9 mouse cellular contexts compared by ENCODE assay signal in genomic region chr19:4100718-4101261, GRCm38 (mm10). TPM values are rescaled to one million over a fixed set of nuclear protein-coding genes. Genes with fewer than 3 reads are reported as not detected.
A peak's percentile ranks its signal among the peaks of the same experiment; 100 is the strongest.
DNase-seq lines count a peak whose midpoint lies in the region; ATAC-seq and TF ChIP-seq lines count a peak whose summit lies in the region.
"Had no signal": no experiment of that assay in that cellular context is flagged by ENCODE, and none has a peak within 500 bp of the region (broad histone marks: within the 10 kb centered on the region; RNA-seq: fewer than 3 reads in every experiment).

No protein-coding gene starts in this region.

- peak overlapping the region; percentile 90 for H3K4me2 ChIP-seq in heart, postnatal 0 days (ENCODE audit: low read depth, low read length)
- peak overlapping the region; percentile 63 for H3K4me2 ChIP-seq in midbrain, embryonic 15.5 days
- H3K4me2 ChIP-seq in stomach, postnatal 0 days (replicated peaks; ENCODE audit: low read depth), result peak overlapping the region; percentile 88

- H3K4me3 ChIP-seq in ES-E14 (ENCODE audit: insufficient read depth in 1 of 2, low read depth in 1 of 2, low read length in 2 of 2, poor library complexity in 1 of 2, severe bottlenecking in 1 of 2), result peak overlapping the region; percentile 56 to 61
- H3K4me3 ChIP-seq in heart, postnatal 0 days (ENCODE audit: low read depth, low read length), result peak overlapping the region; percentile 59
- peak overlapping the region; percentile 63 for H3K4me3 ChIP-seq in midbrain, embryonic 15.5 days
- peak overlapping the region; percentile 47 for H3K4me3 ChIP-seq in stomach, postnatal 0 days (ENCODE audit: low read depth, low read length)

- intact Hi-C loops in left cerebral cortex, postnatal 14 days (cut with DNase I), result no loop called here

- TF ChIP-seq CTCF in heart, postnatal 0 days (IDR thresholded peaks at IDR 0.05; ENCODE audit: low read depth), result no peak
- no peak for TF ChIP-seq CTCF in stomach, postnatal 0 days (IDR thresholded peaks at IDR 0.05; ENCODE audit: low read depth)

- no peak for ATAC-seq in heart, postnatal 0 days (ENCODE audit: insufficient read depth, low read depth)
- ATAC-seq in midbrain, embryonic 15.5 days (replicated peaks), result peak; percentile 8
- no peak for ATAC-seq in stomach, postnatal 0 days (ENCODE audit: low FRiP score, low TSS enrichment)

- in situ Hi-C loops in ES-E14 (cut with MboI; ENCODE audit: low sequenced_read_pairs in 2 of 2, unreplicated experiment in 2 of 2), result no loop called here

- no peak overlapping the region for H3K27ac ChIP-seq in ES-E14 (ENCODE audit: insufficient read depth, low read depth, low read length, poor library complexity, severe bottlenecking)
- H3K27ac ChIP-seq in heart, postnatal 0 days (ENCODE audit: low read depth), result no peak overlapping the region
- peak overlapping the region; percentile 80 for H3K27ac ChIP-seq in midbrain, embryonic 15.5 days
- H3K27ac ChIP-seq in stomach, postnatal 0 days (replicated peaks), result no peak overlapping the region

- DNase-seq in B cell, adult 2 months, result peak; percentile 46 to 51
- no peak for DNase-seq in ES-E14 (ENCODE audit: low read depth, low spot score)
- DNase-seq in cerebellum, postnatal 36 days, result peak; percentile 81 to 84
- no peak for DNase-seq in heart, postnatal 0 days (ENCODE audit: low spot score)
- DNase-seq in left cerebral cortex, postnatal 14 days (ENCODE audit: low spot score in 2 of 2), result peak; percentile 66 to 75
- DNase-seq in stomach, postnatal 0 days (ENCODE audit: low spot score), result peak; percentile 47
- DNase-seq in urinary bladder, adult 2 months (ENCODE audit: low spot score), result no peak

- H3K9ac ChIP-seq in ES-E14 (ENCODE audit: insufficient read depth, low read depth, low read length, poor library complexity, severe bottlenecking), result peak overlapping the region; percentile 45
- peak overlapping the region; percentile 63; the same call in 1 of the 2 replicates for H3K9ac ChIP-seq in heart, postnatal 0 days (replicated peaks; ENCODE audit: low read depth, low read length)
- H3K9ac ChIP-seq in midbrain, embryonic 15.5 days, result peak overlapping the region; percentile 69
- H3K9ac ChIP-seq in stomach, postnatal 0 days (ENCODE audit: low read length), result peak overlapping the region; percentile 35; the same call in 1 of the 2 replicates

- H3K9me3 ChIP-seq in ES-E14 (ENCODE audit: control insufficient read depth, insufficient read depth, low read depth, low read length), result no peaks in the 10 kb centered on the region
- no peaks in the 10 kb centered on the region for H3K9me3 ChIP-seq in heart, postnatal 0 days (replicated peaks; ENCODE audit: control insufficient read depth, low read length)
- no peaks in the 10 kb centered on the region for H3K9me3 ChIP-seq in midbrain, embryonic 15.5 days
- H3K9me3 ChIP-seq in stomach, postnatal 0 days (ENCODE audit: control insufficient read depth, low read length), result no peaks in the 10 kb centered on the region

- peaks cover 12% of the 10 kb centered on the region for H3K27me3 ChIP-seq in heart, postnatal 0 days (ENCODE audit: control insufficient read depth, insufficient read depth, low read length)
- no peaks in the 10 kb centered on the region for H3K27me3 ChIP-seq in midbrain, embryonic 15.5 days (replicated peaks)
- no peaks in the 10 kb centered on the region for H3K27me3 ChIP-seq in stomach, postnatal 0 days (ENCODE audit: control insufficient read depth, insufficient read depth, low read length)

- peaks cover 6% of the 10 kb centered on the region for H3K36me3 ChIP-seq in ES-E14 (ENCODE audit: control insufficient read depth, insufficient read depth, low read length, poor library complexity, severe bottlenecking)
- H3K36me3 ChIP-seq in heart, postnatal 0 days (replicated peaks; ENCODE audit: control insufficient read depth, insufficient read depth, low read length), result peaks cover 17% of the 10 kb centered on the region
- peaks cover 10% of the 10 kb centered on the region; the same call in 1 of the 2 replicates for H3K36me3 ChIP-seq in midbrain, embryonic 15.5 days (replicated peaks)
- no peaks in the 10 kb centered on the region; the same call in 1 of the 2 replicates for H3K36me3 ChIP-seq in stomach, postnatal 0 days (ENCODE audit: control insufficient read depth, insufficient read depth, low read length)

- WGBS in heart, postnatal 0 days, result 5% methylated on average over 50 of the region's 52 CpGs
- WGBS in midbrain, embryonic 15.5 days, result under 1% methylated on average over 51 of the region's 52 CpGs
- WGBS in stomach, postnatal 0 days, result 3% methylated on average over 52 of the region's 52 CpGs

- TF ChIP-seq EP300 in heart, postnatal 0 days (IDR thresholded peaks at IDR 0.05; ENCODE audit: low read depth), result no peak
- TF ChIP-seq EP300 in stomach, postnatal 0 days (optimal IDR thresholded peaks at IDR 0.05), result no peak

- peaks cover 0 to 6% of the 10 kb centered on the region in 2 experiments; a peak in 3 of 4 replicates for H3K4me1 ChIP-seq in ES-E14 (ENCODE audit: control insufficient read depth in 2 of 2, insufficient read depth in 2 of 2, low read length in 2 of 2, poor library complexity in 1 of 2)
- peaks cover 25% of the 10 kb centered on the region; the same call in 1 of the 2 replicates for H3K4me1 ChIP-seq in heart, postnatal 0 days (ENCODE audit: control insufficient read depth, insufficient read depth)
- H3K4me1 ChIP-seq in midbrain, embryonic 15.5 days, result peaks cover 55% of the 10 kb centered on the region
- H3K4me1 ChIP-seq in stomach, postnatal 0 days (replicated peaks; ENCODE audit: control insufficient read depth, insufficient read depth), result peaks cover 16% of the 10 kb centered on the region

TF ChIP-seq in ES-E14, 5 proteins besides CTCF, POLR2A, EP300 and RAD21:
- no peak for TF ChIP-seq HCFC1 (IDR thresholded peaks at IDR 0.05; ENCODE audit: borderline replicate concordance, insufficient read depth, low read length)

RNA-seq across cellular contexts. Expression of gene Pitpnm1, which starts 1.0 kb away (rescaled TPM):
- total RNA-seq in ES-E14 (2012; rRNA removed), result 10.5 and 17.2 TPM in 2 replicates
- 26.2 and 47.3 TPM in 2 replicates for total RNA-seq in heart, postnatal 0 days (2014; rRNA removed; ENCODE audit: low replicate concordance)
- 17.9 and 21.9 TPM in 2 replicates for polyA plus RNA-seq in heart, postnatal 0 days (2015; fragmentation: Nextera tagmentation; extraction: Ambion mirVana)
- 100 to 1,000 TPM; 225 to 226 TPM for total RNA-seq in left cerebral cortex, postnatal 14 days (2021)
- polyA plus RNA-seq in midbrain, embryonic 15.5 days (2015; fragmentation: Nextera tagmentation; extraction: Ambion mirVana), result 97.7 and 102 TPM in 2 replicates
- 8.3 and 11.2 TPM in 2 replicates for polyA plus RNA-seq in stomach, postnatal 0 days (2015; fragmentation: Nextera tagmentation; extraction: Ambion mirVana)
- polyA plus RNA-seq in urinary bladder, adult 2 months (2012; rRNA removed), result 44.1 and 45.2 TPM in 2 replicates

RNA-seq across cellular contexts. Expression of gene Cdk2ap2, which starts 3.8 kb away (rescaled TPM):
- 39.6 and 42.7 TPM in 2 replicates for total RNA-seq in ES-E14 (2012; rRNA removed)
- 63.2 and 67.3 TPM in 2 replicates for total RNA-seq in heart, postnatal 0 days (2014; rRNA removed; ENCODE audit: low replicate concordance)
- 46.8 and 59.6 TPM in 2 replicates for polyA plus RNA-seq in heart, postnatal 0 days (2015; fragmentation: Nextera tagmentation; extraction: Ambion mirVana)
- total RNA-seq in left cerebral cortex, postnatal 14 days (2021), result 10 to 100 TPM; 26.4 to 26.7 TPM
- polyA plus RNA-seq in midbrain, embryonic 15.5 days (2015; fragmentation: Nextera tagmentation; extraction: Ambion mirVana), result 92.3 and 92.9 TPM in 2 replicates
- 129 and 134 TPM in 2 replicates for polyA plus RNA-seq in stomach, postnatal 0 days (2015; fragmentation: Nextera tagmentation; extraction: Ambion mirVana)
- 74.4 and 89.6 TPM in 2 replicates for polyA plus RNA-seq in urinary bladder, adult 2 months (2012; rRNA removed)

RNA-seq across cellular contexts. Expression of gene Cabp2, which starts 19.4 kb away (rescaled TPM):
- total RNA-seq in ES-E14 (2012; rRNA removed), result not detected in 2 replicates
- total RNA-seq in heart, postnatal 0 days (2014; rRNA removed; ENCODE audit: low replicate concordance), result not detected in 2 replicates
- polyA plus RNA-seq in heart, postnatal 0 days (2015; fragmentation: Nextera tagmentation; extraction: Ambion mirVana), result not detected in 2 replicates
- not detected for total RNA-seq in left cerebral cortex, postnatal 14 days (2021)
- 0.22 TPM in 1 of 2 replicates, not detected in the other for polyA plus RNA-seq in midbrain, embryonic 15.5 days (2015; fragmentation: Nextera tagmentation; extraction: Ambion mirVana)
- polyA plus RNA-seq in stomach, postnatal 0 days (2015; fragmentation: Nextera tagmentation; extraction: Ambion mirVana), result not detected in 2 replicates
- not detected in 2 replicates for polyA plus RNA-seq in urinary bladder, adult 2 months (2012; rRNA removed)
- polyA plus RNA-seq: gonadal fat pad, adult 2 months had no signal

RNA-seq across cellular contexts. Expression of gene Aip, which starts 24.9 kb away (rescaled TPM):
- total RNA-seq in ES-E14 (2012; rRNA removed), result 26.9 and 27.9 TPM in 2 replicates
- 21.4 and 23.8 TPM in 2 replicates for total RNA-seq in heart, postnatal 0 days (2014; rRNA removed; ENCODE audit: low replicate concordance)
- polyA plus RNA-seq in heart, postnatal 0 days (2015; fragmentation: Nextera tagmentation; extraction: Ambion mirVana), result 61.7 and 66.2 TPM in 2 replicates
- total RNA-seq in left cerebral cortex, postnatal 14 days (2021), result 10 to 100 TPM; 83.4 to 94.1 TPM
- 99.5 and 101 TPM in 2 replicates for polyA plus RNA-seq in midbrain, embryonic 15.5 days (2015; fragmentation: Nextera tagmentation; extraction: Ambion mirVana)
- polyA plus RNA-seq in stomach, postnatal 0 days (2015; fragmentation: Nextera tagmentation; extraction: Ambion mirVana), result 47.0 and 48.0 TPM in 2 replicates
- polyA plus RNA-seq in urinary bladder, adult 2 months (2012; rRNA removed), result 154 and 160 TPM in 2 replicates

RNA-seq across cellular contexts. Expression of gene Gpr152, which starts 38.8 kb away (rescaled TPM):
- total RNA-seq in ES-E14 (2012; rRNA removed), result 0.13 and 0.26 TPM in 2 replicates
- total RNA-seq in heart, postnatal 0 days (2014; rRNA removed; ENCODE audit: low replicate concordance), result not detected in 2 replicates
- 0.03 TPM in 2 replicates for polyA plus RNA-seq in heart, postnatal 0 days (2015; fragmentation: Nextera tagmentation; extraction: Ambion mirVana)
- not detected for total RNA-seq in left cerebral cortex, postnatal 14 days (2021)
- 0.04 TPM in 1 of 2 replicates, not detected in the other for polyA plus RNA-seq in midbrain, embryonic 15.5 days (2015; fragmentation: Nextera tagmentation; extraction: Ambion mirVana)
- polyA plus RNA-seq in stomach, postnatal 0 days (2015; fragmentation: Nextera tagmentation; extraction: Ambion mirVana), result 0.02 TPM in 1 of 2 replicates, not detected in the other
- 0.04 and 0.10 TPM in 2 replicates for polyA plus RNA-seq in urinary bladder, adult 2 months (2012; rRNA removed)

Comparison
In these comparisons a context has a peak if more than half of its experiments do, and no peak if none do; other contexts are left out.
1. DNase-seq: peak in B cell, adult 2 months (2 of 2), cerebellum, postnatal 36 days (2 of 2), left cerebral cortex, postnatal 14 days (2 of 2) and stomach, postnatal 0 days (single experiment); none in ES-E14 (single experiment), heart, postnatal 0 days (single experiment) and urinary bladder, adult 2 months (single experiment).
2. Peak in every context shown above with its lines, with median percentiles within 50 percentile points of each other: H3K4me3 ChIP-seq, H3K9ac ChIP-seq and H3K4me2 ChIP-seq.